Mouse (Mus musculus): ENCODE measurements around the gene Rgs7.

DNA sequence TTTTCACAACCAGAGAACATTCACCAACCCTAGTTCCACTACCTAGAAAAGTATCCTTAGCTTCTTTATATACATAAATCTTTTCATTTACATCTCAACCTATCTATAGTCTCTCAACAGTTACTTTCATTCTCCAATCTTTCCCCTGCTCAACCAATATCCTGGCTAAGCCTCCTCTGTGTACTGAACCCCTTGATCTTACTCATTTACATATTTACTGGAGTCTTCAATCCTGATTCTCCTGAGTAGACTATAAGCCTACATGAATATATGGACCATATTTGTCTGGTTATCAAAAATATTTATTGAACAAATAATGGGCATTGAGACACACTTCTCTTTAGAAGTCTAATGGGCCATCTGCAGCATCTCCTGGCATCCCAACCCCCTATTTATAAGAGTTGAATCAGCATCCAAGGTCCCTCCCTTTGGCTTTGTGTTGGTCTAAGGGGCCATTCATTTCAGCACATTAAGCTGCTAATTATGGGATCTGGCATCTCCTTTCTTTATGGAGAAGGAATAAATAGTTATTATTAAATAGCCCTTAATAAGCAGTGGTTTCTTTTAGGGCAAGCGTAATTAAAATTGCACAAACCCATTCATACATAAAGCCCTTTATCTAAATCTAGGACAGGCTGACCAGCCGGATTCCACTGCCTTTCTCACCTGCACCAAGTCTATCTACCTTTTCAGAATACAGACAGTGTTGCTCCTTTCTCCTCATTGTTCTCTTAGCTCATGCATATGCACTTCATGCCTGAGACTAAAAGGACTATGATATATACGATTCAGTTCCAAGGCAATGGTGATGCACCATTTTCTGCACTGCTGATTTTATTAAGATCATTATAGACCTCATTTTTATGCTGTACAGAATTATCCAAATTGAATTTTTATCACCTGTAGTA, 270.5 kb downstream of the Rgs7 start:
- TF ChIP-seq E2F4 (IDR thresholded peaks at IDR 0.05; ENCODE audit: insufficient read depth) (no peak), POLR2A (IDR thresholded peaks at IDR 0.05; ENCODE audit: insufficient read length, low read depth) (no peak), TCF3 (IDR thresholded peaks at IDR 0.05; ENCODE audit: insufficient read length, low read depth) (no peak), MAX (IDR thresholded peaks at IDR 0.05; ENCODE audit: low read depth) (no peak), TCF12 (IDR thresholded peaks at IDR 0.05; ENCODE audit: insufficient read depth, poor library complexity, severe bottlenecking) (no peak), POLR2AphosphoS2 (IDR thresholded peaks at IDR 0.05; ENCODE audit: insufficient read length, low read depth) (no peak)
